Mouse (Mus musculus) hindlimb bud, embryonic 11.5 days (tissue): ENCODE measurements around the gene Tspan8.

ENCODE experiments used
- DNase-seq: peaks from one replicate; pipeline ENCODE4 v3.0.0-alpha.2; 2012; ENCODE audit warnings: low read depth, low spot score; ENCODE audit errors: extremely low spot score

The Tspan8 gene

GRCm38 (mm10) chr10:115830726-115831125, 14.1 kb downstream of the Tspan8 start:
- no peak for DNase-seq

GRCm38 (mm10) chr10:115834017-115834416, 17.4 kb downstream of the Tspan8 start:
- DNase-seq = no peak

- DNase-seq = peak; percentile 41
These were observed 30.3 kb downstream of the Tspan8 start for GRCm38 (mm10) chr10:115846930-115847329.

- no peak for DNase-seq
These were observed 31.9 kb downstream of the Tspan8 start for GRCm38 (mm10) chr10:115848511-115848910.

GRCm38 (mm10) chr10:115860210-115860880, 43.7 kb downstream of the Tspan8 start:
- no peak for DNase-seq

- DNase-seq = no peak
These were observed 45.3 kb downstream of the Tspan8 start for GRCm38 (mm10) chr10:115861967-115862366.

GRCm38 (mm10) chr10:115882757-115883156, 66.1 kb downstream of the Tspan8 start:
- DNase-seq = no peak

- no peak for DNase-seq
These were observed 75.3 kb downstream of the Tspan8 start for GRCm38 (mm10) chr10:115891924-115892323.

- no peak for DNase-seq
These were observed 76.3 kb downstream of the Tspan8 start for GRCm38 (mm10) chr10:115892973-115893372.

- DNase-seq = no peak
These were observed 77.4 kb downstream of the Tspan8 start for GRCm38 (mm10) chr10:115894045-115894444.

GRCm38 (mm10) chr10:115896764-115897163, 80.1 kb downstream of the Tspan8 start:
- DNase-seq = no peak

GRCm38 (mm10) chr10:115897235-115897634, 80.6 kb downstream of the Tspan8 start:
- DNase-seq = no peak
